Mouse (Mus musculus) liver, embryonic 14.5 days (tissue): ENCODE measurements around the gene Ptprn2.

Experiments used
- CTCF ChIP-seq: IDR thresholded peaks from 2 replicates; pipeline ENCODE4 v1.5.1; 2016; ENCODE audit warnings: antibody characterized with exemption, low read depth, control low read depth
- EP300 ChIP-seq: IDR thresholded peaks from 2 replicates; pipeline ENCODE4 v1.6.1; 2016; ENCODE audit warnings: antibody characterized with exemption, low read depth

GRCm38 (mm10) chr12:116892584-116892983 lies 407.1 kb downstream of the Ptprn2 start:
- TF ChIP-seq CTCF (no peak), EP300 (no peak)
